Mouse (Mus musculus): ENCODE measurements around the gene Pex16. TPM values are rescaled to one million over a fixed set of nuclear protein-coding genes. Genes with fewer than 3 reads are reported as not detected.
A peak's percentile ranks its signal among the peaks of the same experiment; 100 is the strongest.
"Not testable (repeated sequence)": the region's sequence is repeated elsewhere in the genome, so short reads cannot be mapped to it uniquely, and the experiment has no call there.

Gene Pex16
- total RNA-seq, 2 experiments from 2014 or later, result 24.8 to 27.4 TPM

GRCm38 (mm10) chr2:92388891-92389641, 14.6 kb downstream of the Pex16 start:
- peak; percentile 86 to 91 for DNase-seq

DNA sequence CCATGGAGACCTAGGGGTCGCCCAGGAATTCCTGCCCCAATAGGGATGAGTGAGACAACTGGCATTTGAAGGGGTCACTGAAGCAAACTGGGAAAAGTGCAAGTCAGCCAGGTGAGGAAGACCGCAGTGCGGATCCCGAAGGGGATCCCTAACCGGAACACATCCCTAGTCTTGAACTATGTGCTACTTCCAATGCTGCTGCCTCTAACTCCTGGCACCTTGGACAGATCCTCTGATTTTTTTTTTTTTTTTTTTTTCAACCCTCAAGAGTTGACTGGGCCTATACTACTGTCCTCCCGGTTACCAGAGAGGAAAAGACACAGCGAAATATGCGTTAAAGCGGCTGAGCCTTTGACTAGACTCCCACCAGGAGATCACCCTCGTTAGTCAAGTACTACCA, 15.2 kb downstream of the Pex16 start:
- DNase-seq, result no peak

DNA sequence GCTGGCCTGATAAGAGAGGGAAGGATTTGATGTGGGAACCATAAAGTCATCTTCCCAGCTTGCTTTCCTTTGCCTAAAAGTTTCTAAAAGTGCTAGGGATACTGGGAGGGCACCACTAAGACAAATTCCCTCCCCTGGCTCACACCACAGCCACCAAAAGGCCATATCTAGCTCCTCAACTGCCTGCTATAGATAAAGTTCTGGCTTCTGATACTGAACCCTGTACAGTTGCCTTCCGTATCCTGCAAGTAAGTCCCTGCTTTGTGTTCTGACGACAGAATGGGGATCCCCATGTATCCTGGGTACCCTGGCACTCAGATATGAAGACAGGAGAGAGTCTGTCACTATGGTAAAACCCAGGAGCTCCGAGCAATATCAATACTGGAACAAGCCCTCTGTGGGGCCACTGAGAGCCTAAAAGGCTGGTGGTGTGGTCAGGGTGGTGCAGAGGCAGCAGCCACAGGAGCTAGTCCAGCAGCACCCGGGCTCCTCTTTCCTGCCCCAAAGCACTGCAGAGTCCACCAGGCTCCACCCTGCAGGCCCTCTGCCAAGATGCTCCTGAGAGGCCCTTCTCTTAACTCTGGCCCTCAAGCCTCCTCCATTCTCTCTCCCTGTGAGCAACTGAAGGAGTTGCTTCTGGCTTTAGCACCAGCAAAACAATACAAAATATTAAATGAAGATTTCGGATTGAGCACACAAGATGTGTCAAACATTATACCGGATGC, 15.9 kb downstream of the Pex16 start:
- DNase-seq, result peak; percentile 42 to 51

DNA sequence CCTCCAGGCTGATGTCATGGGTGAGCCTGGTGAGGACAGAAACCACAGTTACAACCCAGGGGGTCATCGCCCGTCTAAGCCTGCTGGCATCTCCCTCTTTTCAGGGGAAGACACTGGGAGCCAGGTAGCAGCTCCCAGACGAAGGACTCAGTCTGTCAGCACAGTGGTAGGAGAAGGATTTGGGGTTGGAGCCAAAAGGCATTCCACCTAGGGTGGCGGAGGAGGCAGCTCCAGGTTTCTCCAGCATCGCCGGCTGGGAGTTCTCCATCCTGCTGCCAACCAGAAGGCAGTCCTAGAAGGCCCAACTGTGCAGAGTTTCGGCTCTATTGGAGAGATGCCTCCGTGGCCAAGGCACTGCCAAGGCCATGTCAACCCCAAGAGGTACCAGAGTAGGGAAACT, 16.6 kb downstream of the Pex16 start:
- DNase-seq, result no peak

- no peak for DNase-seq
These were observed 17.3 kb downstream of the Pex16 start for GRCm38 (mm10) chr2:92391703-92392317.

DNA sequence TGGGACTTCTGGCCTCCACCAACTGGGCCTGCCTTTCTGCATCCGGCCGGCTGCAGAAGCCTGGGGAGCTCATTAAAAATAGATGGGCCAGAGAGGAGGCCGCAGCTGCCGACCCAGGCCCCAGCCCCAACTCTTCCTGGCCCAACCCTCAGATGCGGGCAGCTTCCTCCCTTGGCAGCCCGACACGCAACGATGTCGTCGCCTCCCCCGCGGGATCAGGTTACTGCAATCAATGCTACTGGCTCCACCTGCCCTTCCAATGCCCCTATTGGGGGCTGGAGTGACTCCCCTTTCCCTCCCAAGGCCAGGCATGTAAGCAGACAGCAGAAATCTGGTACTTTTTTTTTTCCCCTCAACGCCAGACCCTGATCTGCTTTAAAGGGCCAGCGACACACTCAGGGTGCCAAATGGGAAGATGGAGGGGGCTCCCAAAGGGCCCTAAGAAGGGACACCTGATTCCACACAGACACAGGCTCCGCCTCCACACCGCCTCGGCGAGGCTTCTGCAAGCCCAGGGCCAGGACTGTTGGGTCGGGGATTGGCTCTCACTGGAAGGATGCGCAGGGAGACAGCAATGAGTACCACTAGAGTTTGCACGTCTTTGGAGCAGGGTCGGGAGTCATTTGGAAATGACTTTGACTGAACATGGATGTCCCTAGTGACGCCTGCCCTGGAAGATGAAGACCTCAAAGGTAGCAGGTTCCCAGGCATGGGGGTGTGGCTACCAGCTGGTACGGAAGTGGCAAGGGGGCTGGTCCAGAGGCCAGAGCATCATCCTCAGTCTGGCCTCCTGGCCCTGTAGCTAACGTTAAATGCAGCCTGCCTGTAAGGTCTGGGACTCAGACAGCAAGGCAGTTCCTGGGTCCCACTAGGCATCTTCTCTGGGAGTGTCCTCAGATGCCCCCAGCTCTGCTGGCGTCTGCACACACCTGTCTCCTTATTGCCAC, 18.1 kb downstream of the Pex16 start:
- DNase-seq, result no peak

GRCm38 (mm10) chr2:92395535-92395934, 21.1 kb downstream of the Pex16 start:
- DNase-seq, result no peak

DNA sequence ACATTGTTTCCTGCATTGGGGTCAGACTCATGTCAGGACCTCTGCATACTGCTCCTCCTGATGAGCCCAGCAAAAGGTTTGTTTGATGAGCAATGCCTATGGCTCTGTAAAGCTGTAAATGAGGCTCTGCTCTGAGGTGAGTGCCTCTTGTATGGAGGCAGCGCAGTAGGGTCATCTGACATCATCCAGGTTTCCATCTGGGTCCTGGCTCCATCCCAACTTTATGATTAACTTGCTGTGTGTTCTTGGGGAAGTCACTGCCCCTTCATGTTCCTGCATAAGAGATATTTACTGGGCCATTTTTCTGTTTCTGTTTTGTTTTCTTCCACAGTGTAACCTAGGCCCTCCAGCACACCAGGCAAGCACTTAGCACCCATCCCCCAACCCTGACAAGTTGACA, 23.0 kb downstream of the Pex16 start:
- DNase-seq, result no peak

DNA sequence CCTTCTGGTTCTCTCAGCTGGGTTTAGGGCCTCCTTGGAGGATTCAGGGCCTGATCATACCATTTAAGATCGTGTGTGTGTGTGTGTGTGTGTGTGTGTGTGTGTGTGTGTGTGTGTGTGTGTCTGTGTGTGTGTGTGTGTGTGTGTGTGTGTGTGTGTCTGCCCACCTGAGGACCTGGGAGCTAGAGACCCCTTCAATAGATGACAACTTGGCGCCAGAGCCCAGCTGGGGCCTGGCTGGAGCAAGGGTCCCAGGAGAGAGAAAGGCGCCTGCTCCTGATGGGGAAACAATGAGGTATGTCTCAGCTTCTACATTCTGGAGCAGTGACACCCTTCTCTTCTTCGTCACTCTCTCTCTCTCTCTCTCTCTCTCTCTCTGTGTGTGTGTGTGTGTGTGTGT, 25.4 kb downstream of the Pex16 start:
- not testable (repeated sequence) for DNase-seq

- no peak for DNase-seq
These were observed 26.2 kb downstream of the Pex16 start for GRCm38 (mm10) chr2:92400682-92401081.

DNA sequence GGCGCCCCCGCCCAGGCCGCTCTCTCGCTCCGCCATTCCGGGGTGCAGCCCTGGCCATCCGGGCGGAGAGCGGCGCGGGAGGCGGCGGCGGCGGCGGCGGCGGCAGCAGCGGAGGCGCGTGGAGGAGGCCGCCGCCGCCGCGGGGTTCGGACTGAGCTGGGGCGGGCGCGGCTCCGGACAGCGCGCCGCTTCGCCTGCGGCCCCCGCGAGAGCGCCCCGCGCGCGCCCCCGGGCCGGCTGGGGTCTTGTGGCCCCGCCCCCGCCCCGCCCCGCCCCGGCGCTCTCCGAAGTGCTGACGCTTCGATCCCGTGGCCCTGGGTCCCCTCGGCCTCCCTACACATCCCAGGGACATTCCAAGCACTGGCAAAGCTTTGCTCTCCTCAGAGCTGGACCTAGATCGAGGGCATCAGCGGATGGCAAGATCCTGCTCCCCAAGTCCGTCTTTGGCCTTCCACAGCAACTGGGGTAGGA, 26.6 kb downstream of the Pex16 start, which contains the start of gene Mapk8ip1:
Mapk8ip1 (minus strand) TSS at position 173 of the 471 bp plus-strand sequence.
- no peak for DNase-seq

- no peak for DNase-seq
These were observed 28.3 kb downstream of the Pex16 start for GRCm38 (mm10) chr2:92402591-92403326.

DNA sequence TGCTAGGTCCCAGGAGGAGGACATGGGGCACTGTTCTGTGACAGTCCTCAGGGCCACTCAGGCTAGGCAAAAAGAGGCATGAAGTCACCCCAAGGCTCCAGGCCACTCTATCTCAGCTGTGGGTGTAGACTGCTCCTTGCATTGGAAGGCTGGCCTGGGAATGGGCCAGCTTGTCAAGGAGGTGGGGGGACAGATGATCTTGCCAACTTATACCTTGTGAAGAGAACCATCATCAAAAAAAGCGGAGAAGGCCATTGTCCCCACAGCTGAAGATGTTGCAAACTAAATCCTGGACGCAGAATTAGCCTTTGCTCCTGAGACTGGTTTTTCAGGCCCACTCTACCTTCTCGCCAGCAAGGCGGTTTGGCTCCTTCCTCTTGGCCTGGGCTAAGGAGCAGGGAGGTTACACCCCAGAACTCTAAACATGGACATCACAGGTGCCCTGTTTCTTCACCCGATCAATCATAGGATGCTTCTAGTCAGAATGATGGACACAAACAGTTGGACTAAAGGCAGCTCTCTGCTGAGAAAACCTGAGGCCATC, 29.4 kb downstream of the Pex16 start:
- DNase-seq, result no peak

GRCm38 (mm10) chr2:92404737-92405136, 30.3 kb downstream of the Pex16 start:
- no peak for DNase-seq

- no peak for DNase-seq
These were observed 31.2 kb downstream of the Pex16 start for GRCm38 (mm10) chr2:92405687-92406086.

DNA sequence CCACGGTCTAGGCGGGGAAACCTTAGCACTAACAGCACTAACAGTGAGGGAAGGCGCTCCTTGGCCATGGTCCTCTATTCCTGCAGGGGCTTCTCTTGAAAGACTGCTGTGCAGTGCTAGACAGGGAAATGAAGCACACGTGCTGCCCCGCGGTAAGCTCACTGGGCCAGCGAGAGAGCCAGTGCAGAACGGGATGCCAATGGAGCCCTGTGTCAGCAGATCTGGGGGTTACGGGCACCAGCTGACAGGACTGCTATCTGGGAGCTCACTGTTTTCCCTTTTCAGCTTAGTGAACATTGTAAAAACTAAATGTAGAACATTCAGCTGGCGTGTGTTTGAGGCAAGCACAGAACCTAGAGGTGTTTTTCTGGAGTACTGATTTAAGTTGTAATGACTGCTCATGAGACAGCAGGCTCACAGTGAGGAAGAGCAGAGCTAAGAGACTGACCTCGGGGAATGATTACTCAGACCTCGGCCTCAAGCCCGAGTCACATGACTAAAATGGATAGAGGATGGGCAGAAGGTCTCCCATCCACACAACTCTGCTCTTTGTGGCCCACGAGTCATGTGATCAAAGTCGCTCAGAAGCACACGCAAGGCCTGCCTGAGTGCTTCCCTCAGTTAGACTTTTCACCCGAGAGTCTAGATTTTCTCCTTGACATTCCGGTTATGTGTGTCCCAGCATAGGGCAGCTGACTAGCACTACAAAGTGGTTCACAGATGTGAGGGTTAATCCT, 34.0 kb downstream of the Pex16 start:
- no peak for DNase-seq

- DNase-seq, result peak in 1 of 2 experiments; percentile 32
These were observed 37.2 kb downstream of the Pex16 start for GRCm38 (mm10) chr2:92411705-92412104.

DNA sequence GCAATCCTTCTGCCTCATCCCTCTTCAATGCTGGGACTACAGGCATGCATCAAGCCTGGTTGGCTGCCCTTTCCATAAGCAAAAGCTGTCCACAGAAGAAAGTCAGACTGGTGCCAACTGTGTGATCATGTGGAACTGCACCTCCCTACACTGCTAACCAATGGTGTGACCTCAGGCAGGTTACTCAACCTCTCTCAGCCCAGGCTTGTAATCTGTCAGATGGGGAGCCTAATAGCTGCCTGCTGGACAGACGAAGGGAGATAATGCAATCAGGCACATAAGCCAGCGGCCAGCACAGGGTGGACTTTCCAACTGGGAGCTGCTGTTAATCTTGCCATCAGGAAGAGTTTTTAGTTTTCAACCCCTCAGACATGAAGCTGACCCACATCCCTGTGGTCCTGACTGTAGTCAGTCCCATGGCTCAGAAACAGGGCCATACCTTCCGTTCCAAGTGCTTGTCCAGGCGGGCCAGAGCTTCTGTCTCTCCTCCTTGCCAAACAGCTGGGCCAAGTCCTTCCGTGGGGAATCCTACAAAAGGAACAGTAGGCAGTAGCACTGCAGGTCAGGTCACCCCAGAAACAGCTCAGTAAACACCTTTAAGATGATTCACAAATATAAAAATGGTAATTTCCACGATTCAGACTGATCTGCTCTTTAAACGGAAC, 47.4 kb downstream of the Pex16 start:
- DNase-seq, result peak; percentile 50 to 61

DNA sequence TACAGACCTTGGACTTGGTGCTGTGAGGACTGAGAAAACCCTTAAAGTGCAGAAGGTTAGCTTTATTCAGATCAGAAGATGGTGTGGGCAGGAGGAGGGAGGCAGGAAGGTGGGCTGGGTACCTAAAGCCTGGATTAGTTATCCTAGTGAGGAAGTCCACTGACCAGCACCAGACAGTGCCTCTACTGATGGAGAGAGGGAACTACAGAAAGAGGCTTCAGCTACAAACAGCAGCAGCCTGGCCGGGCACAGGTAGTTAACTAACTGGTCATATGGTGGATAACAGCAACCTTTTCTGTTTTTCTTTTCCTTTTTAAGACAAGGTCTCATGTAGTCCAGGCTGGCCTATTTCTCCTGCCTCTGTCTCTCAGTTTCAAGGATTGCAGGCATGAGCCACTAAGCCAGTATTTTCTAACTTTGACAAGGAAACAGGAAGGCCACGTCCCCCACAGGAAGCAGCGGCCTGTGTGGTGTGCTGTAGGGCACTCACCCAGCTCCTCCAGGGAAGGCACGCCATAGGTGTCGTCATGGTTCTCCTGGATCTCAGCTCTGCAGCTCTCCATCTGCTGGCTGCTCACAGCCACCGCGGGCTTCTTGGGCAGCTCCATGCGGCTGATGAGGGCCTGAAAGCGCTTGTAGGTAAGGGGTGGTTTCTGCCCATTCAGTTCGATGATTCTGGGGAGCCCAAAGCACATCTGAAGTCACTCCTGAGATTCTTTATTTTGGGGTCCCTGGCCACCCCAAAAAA, 48.1 kb downstream of the Pex16 start:
- DNase-seq, result peak in 1 of 2 experiments; percentile 32
